Mouse (Mus musculus): ENCODE measurements at regions not wholly inside any gene's neighbourhood (a gene's known extent, or its start where the extent isn't known, plus 50 kb on each side); places are given as distances from the start of the nearest gene placed in this dataset.
A peak's percentile ranks its signal among the peaks of the same experiment; 100 is the strongest.

GRCm38 (mm10) chr10:10270297-10270696 is 201.8 kb downstream of the Adgb start:
- no peak for ATAC-seq (ENCODE audit: low FRiP score)
- Histone ChIP-seq H3K27ac (ENCODE audit: low read depth, low read length) (no peak overlapping the region), H3K27me3 (ENCODE audit: control insufficient read depth, insufficient read depth, low read length) (no peaks in the 10 kb centered on the region), H3K4me3 (ENCODE audit: low read depth, low read length) (no peak overlapping the region), H3K9me3 (ENCODE audit: control insufficient read depth, low read length) (no peaks in the 10 kb centered on the region), H3K36me3 (ENCODE audit: control insufficient read depth, insufficient read depth, low read length) (no peaks in the 10 kb centered on the region), H3K4me1 (ENCODE audit: control insufficient read depth, insufficient read depth, low read length) (no peaks in the 10 kb centered on the region), H3K9ac (ENCODE audit: low read length) (no peak overlapping the region), H3K4me2 (no peak overlapping the region)
- DNase-seq (ENCODE audit: low spot score, missing footprints), result no peak
- WGBS, result 80% methylated on average over 2 of the region's 2 CpGs

GRCm38 (mm10) chr10:10252540-10253318 is 219.4 kb downstream of the Adgb start:
- ATAC-seq (ENCODE audit: low FRiP score), result no peak
- no peak overlapping the region for H3K27ac ChIP-seq (ENCODE audit: low read depth, low read length)

GRCm38 (mm10) chr10:10252136-10252535 is 220.0 kb downstream of the Adgb start:
- Histone ChIP-seq H3K4me1 (ENCODE audit: control insufficient read depth, insufficient read depth, low read length) (no peaks in the 10 kb centered on the region), H3K4me2 (no peak overlapping the region), H3K9ac (ENCODE audit: low read length) (no peak overlapping the region), H3K27ac (ENCODE audit: low read depth, low read length) (no peak overlapping the region), H3K9me3 (ENCODE audit: control insufficient read depth, low read length) (no peaks in the 10 kb centered on the region), H3K4me3 (ENCODE audit: low read depth, low read length) (no peak overlapping the region), H3K36me3 (ENCODE audit: control insufficient read depth, insufficient read depth, low read length) (no peaks in the 10 kb centered on the region), H3K27me3 (ENCODE audit: control insufficient read depth, insufficient read depth, low read length) (no peaks in the 10 kb centered on the region)
- ATAC-seq (ENCODE audit: low FRiP score) (no peak), DNase-seq (ENCODE audit: low spot score, missing footprints) (no peak)
- WGBS, result 85% methylated on average over 7 of the region's 7 CpGs

More at GRCm38 (mm10) chr10:10252540-10253318, 219.4 kb downstream of the Adgb start:
- H3K27me3 ChIP-seq (ENCODE audit: control insufficient read depth, insufficient read depth, low read length), result no peaks in the 10 kb centered on the region
- no peaks in the 10 kb centered on the region for H3K36me3 ChIP-seq (ENCODE audit: control insufficient read depth, insufficient read depth, low read length)
- H3K9me3 ChIP-seq (ENCODE audit: control insufficient read depth, low read length), result no peaks in the 10 kb centered on the region
- no peak overlapping the region for H3K9ac ChIP-seq (ENCODE audit: low read length)
- no peak overlapping the region for H3K4me3 ChIP-seq (ENCODE audit: low read depth, low read length)
- no peak for DNase-seq (ENCODE audit: low spot score, missing footprints)
- no peaks in the 10 kb centered on the region for H3K4me1 ChIP-seq (ENCODE audit: control insufficient read depth, insufficient read depth, low read length)
- WGBS, result 81% methylated on average over 8 of the region's 8 CpGs
- H3K4me2 ChIP-seq, result no peak overlapping the region

- WGBS, result 87% methylated on average over 14 of the region's 14 CpGs
- Histone ChIP-seq H3K27me3 (ENCODE audit: control insufficient read depth, insufficient read depth, low read length) (no peaks in the 10 kb centered on the region), H3K9ac (ENCODE audit: low read length) (no peak overlapping the region), H3K4me3 (ENCODE audit: low read depth, low read length) (no peak overlapping the region), H3K36me3 (ENCODE audit: control insufficient read depth, insufficient read depth, low read length) (no peaks in the 10 kb centered on the region), H3K27ac (ENCODE audit: low read depth, low read length) (no peak overlapping the region), H3K9me3 (ENCODE audit: control insufficient read depth, low read length) (no peaks in the 10 kb centered on the region), H3K4me2 (no peak overlapping the region), H3K4me1 (ENCODE audit: control insufficient read depth, insufficient read depth, low read length) (no peaks in the 10 kb centered on the region)
- ATAC-seq (ENCODE audit: low FRiP score) (no peak), DNase-seq (ENCODE audit: low spot score, missing footprints) (peak; percentile 60)
Measured at GRCm38 (mm10) chr10:10234894-10235523, 237.1 kb downstream of the Adgb start.

GRCm38 (mm10) chr10:10224582-10225144 is 247.5 kb downstream of the Adgb start:
- Histone ChIP-seq H3K4me3 (ENCODE audit: low read depth, low read length) (no peak overlapping the region), H3K36me3 (ENCODE audit: control insufficient read depth, insufficient read depth, low read length) (no peaks in the 10 kb centered on the region), H3K9me3 (ENCODE audit: control insufficient read depth, low read length) (no peaks in the 10 kb centered on the region), H3K4me2 (no peak overlapping the region), H3K4me1 (ENCODE audit: control insufficient read depth, insufficient read depth, low read length) (no peaks in the 10 kb centered on the region), H3K27ac (ENCODE audit: low read depth, low read length) (no peak overlapping the region), H3K9ac (ENCODE audit: low read length) (no peak overlapping the region), H3K27me3 (ENCODE audit: control insufficient read depth, insufficient read depth, low read length) (no peaks in the 10 kb centered on the region)
- ATAC-seq (ENCODE audit: low FRiP score), result no peak
- WGBS, result 91% methylated on average over 6 of the region's 6 CpGs
- DNase-seq (ENCODE audit: low spot score, missing footprints), result peak; percentile 70

GRCm38 (mm10) chr10:10219726-10220125 is 252.4 kb downstream of the Adgb start:
- peak; percentile 31 for DNase-seq (ENCODE audit: low spot score, missing footprints)
- WGBS, result 92% methylated on average over 4 of the region's 4 CpGs
- no peak for ATAC-seq (ENCODE audit: low FRiP score)
- H3K9me3 ChIP-seq (ENCODE audit: control insufficient read depth, low read length), result no peaks in the 10 kb centered on the region
- no peak overlapping the region for H3K4me2 ChIP-seq
- no peak overlapping the region for H3K9ac ChIP-seq (ENCODE audit: low read length)
- no peaks in the 10 kb centered on the region for H3K27me3 ChIP-seq (ENCODE audit: control insufficient read depth, insufficient read depth, low read length)
- H3K27ac ChIP-seq (ENCODE audit: low read depth, low read length), result no peak overlapping the region
- H3K4me3 ChIP-seq (ENCODE audit: low read depth, low read length), result no peak overlapping the region
- no peaks in the 10 kb centered on the region for H3K4me1 ChIP-seq (ENCODE audit: control insufficient read depth, insufficient read depth, low read length)
- no peaks in the 10 kb centered on the region for H3K36me3 ChIP-seq (ENCODE audit: control insufficient read depth, insufficient read depth, low read length)

- Histone ChIP-seq H3K27ac (ENCODE audit: low read depth, low read length) (no peak overlapping the region), H3K4me1 (ENCODE audit: control insufficient read depth, insufficient read depth, low read length) (no peaks in the 10 kb centered on the region), H3K4me2 (no peak overlapping the region), H3K36me3 (ENCODE audit: control insufficient read depth, insufficient read depth, low read length) (no peaks in the 10 kb centered on the region), H3K9me3 (ENCODE audit: control insufficient read depth, low read length) (no peaks in the 10 kb centered on the region), H3K9ac (ENCODE audit: low read length) (no peak overlapping the region), H3K4me3 (ENCODE audit: low read depth, low read length) (no peak overlapping the region), H3K27me3 (ENCODE audit: control insufficient read depth, insufficient read depth, low read length) (no peaks in the 10 kb centered on the region)
- ATAC-seq (ENCODE audit: low FRiP score) (peak; percentile 74), DNase-seq (ENCODE audit: low spot score, missing footprints) (peak; percentile 70)
- 56% methylated on average over 3 of the region's 3 CpGs for WGBS
Measured at GRCm38 (mm10) chr10:10216892-10217291, 255.2 kb downstream of the Adgb start.

- 63% methylated on average over 5 of the region's 5 CpGs for WGBS
- Histone ChIP-seq H3K4me1 (ENCODE audit: control insufficient read depth, insufficient read depth, low read length) (no peaks in the 10 kb centered on the region), H3K9ac (ENCODE audit: low read length) (no peak overlapping the region), H3K27me3 (ENCODE audit: control insufficient read depth, insufficient read depth, low read length) (no peaks in the 10 kb centered on the region), H3K4me2 (no peak overlapping the region), H3K9me3 (ENCODE audit: control insufficient read depth, low read length) (no peaks in the 10 kb centered on the region), H3K4me3 (ENCODE audit: low read depth, low read length) (no peak overlapping the region), H3K27ac (ENCODE audit: low read depth, low read length) (no peak overlapping the region), H3K36me3 (ENCODE audit: control insufficient read depth, insufficient read depth, low read length) (no peaks in the 10 kb centered on the region)
- DNase-seq (ENCODE audit: low spot score, missing footprints) (no peak), ATAC-seq (ENCODE audit: low FRiP score) (no peak)
Measured at GRCm38 (mm10) chr10:10215376-10215775, 256.8 kb downstream of the Adgb start.

GRCm38 (mm10) chr10:10208354-10208753 is 263.8 kb downstream of the Adgb start:
- 71% methylated on average over 5 of the region's 5 CpGs for WGBS
- no peak overlapping the region for H3K9ac ChIP-seq (ENCODE audit: low read length)
- H3K4me2 ChIP-seq, result no peak overlapping the region
- no peaks in the 10 kb centered on the region for H3K27me3 ChIP-seq (ENCODE audit: control insufficient read depth, insufficient read depth, low read length)
- DNase-seq (ENCODE audit: low spot score, missing footprints) (no peak), ATAC-seq (ENCODE audit: low FRiP score) (no peak)
- H3K4me1 ChIP-seq (ENCODE audit: control insufficient read depth, insufficient read depth, low read length), result no peaks in the 10 kb centered on the region
- H3K4me3 ChIP-seq (ENCODE audit: low read depth, low read length), result no peak overlapping the region
- H3K9me3 ChIP-seq (ENCODE audit: control insufficient read depth, low read length), result no peaks in the 10 kb centered on the region
- no peak overlapping the region for H3K27ac ChIP-seq (ENCODE audit: low read depth, low read length)
- H3K36me3 ChIP-seq (ENCODE audit: control insufficient read depth, insufficient read depth, low read length), result no peaks in the 10 kb centered on the region
